Mouse (Mus musculus): Measurements from ENCODE around the gene RPS10-NUDT3. TPM values are rescaled to one million over a fixed set of nuclear protein-coding genes. Genes with fewer than 3 reads are reported as not detected.
A peak's percentile ranks its signal among the peaks of the same experiment; 100 is the strongest.

Gene RPS10-NUDT3
- polyA plus RNA-seq, 1 experiment = 0.16 TPM

- 38% methylated on average over 6 of the region's 6 CpGs for WGBS
- H3K4me1 ChIP-seq (ENCODE audit: control insufficient read depth, insufficient read depth, low read length) = peaks cover 60% of the 10 kb centered on the region
- H3K27ac ChIP-seq (ENCODE audit: insufficient read depth, low read length) = no peak overlapping the region
- no peak for DNase-seq
- no peaks in the 10 kb centered on the region for H3K27me3 ChIP-seq (ENCODE audit: control insufficient read depth, insufficient read depth, low read length)
- TF ChIP-seq CTCF (IDR thresholded peaks at IDR 0.05; ENCODE audit: borderline replicate concordance, insufficient read depth, low read depth, low read length) = 0 out of 2 replicates have a peak, but pooled peaks have one; percentile 0
- TF ChIP-seq POLR2A (IDR thresholded peaks at IDR 0.05; ENCODE audit: borderline replicate concordance, insufficient read depth, low read length) = no peak
- no peak overlapping the region for H3K4me3 ChIP-seq (replicated peaks; ENCODE audit: insufficient read depth, low read depth, low read length)
Measured at GRCm38 (mm10) chr17:27577468-27577867, 57.6 kb downstream of the RPS10-NUDT3 start.

DNA sequence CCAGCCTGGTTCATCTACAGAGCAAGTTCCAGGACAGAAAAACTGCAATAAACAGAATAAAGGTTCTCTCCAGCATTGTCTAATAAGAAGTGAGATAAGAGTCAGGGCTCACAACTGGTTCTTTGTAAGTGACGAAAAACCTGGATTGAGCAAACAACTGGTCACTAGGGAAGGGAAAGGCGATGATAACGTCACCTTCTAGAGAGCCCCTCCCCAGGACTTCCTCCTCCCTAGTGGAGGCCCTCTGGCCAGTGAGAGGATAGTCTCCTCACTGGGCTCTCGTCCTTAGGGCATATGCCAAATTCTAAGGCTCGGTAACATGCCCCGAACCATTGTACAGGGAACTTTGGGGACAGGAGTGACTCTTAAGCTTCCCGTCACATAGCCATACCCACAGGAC, 59.0 kb downstream of the RPS10-NUDT3 start:
- Histone ChIP-seq H3K4me1 (ENCODE audit: control insufficient read depth, insufficient read depth, low read length) (peaks cover 56% of the 10 kb centered on the region), H3K27ac (ENCODE audit: insufficient read depth, low read length) (no peak overlapping the region), H3K4me3 (replicated peaks; ENCODE audit: insufficient read depth, low read depth, low read length) (no peak overlapping the region), H3K27me3 (ENCODE audit: control insufficient read depth, insufficient read depth, low read length) (no peaks in the 10 kb centered on the region)
- DNase-seq = no peak
- TF ChIP-seq POLR2A (IDR thresholded peaks at IDR 0.05; ENCODE audit: borderline replicate concordance, insufficient read depth, low read length) (no peak), CTCF (IDR thresholded peaks at IDR 0.05; ENCODE audit: borderline replicate concordance, insufficient read depth, low read depth, low read length) (no peak)
- 75% methylated on average over 7 of the region's 7 CpGs for WGBS

GRCm38 (mm10) chr17:27575116-27575776, 59.8 kb downstream of the RPS10-NUDT3 start:
- Histone ChIP-seq H3K27me3 (ENCODE audit: control insufficient read depth, insufficient read depth, low read length) (no peaks in the 10 kb centered on the region), H3K4me1 (ENCODE audit: control insufficient read depth, insufficient read depth, low read length) (peaks cover 48% of the 10 kb centered on the region), H3K4me3 (replicated peaks; ENCODE audit: insufficient read depth, low read depth, low read length) (no peak overlapping the region), H3K27ac (ENCODE audit: insufficient read depth, low read length) (peak overlapping the region; percentile 37)
- no peak for TF ChIP-seq POLR2A (IDR thresholded peaks at IDR 0.05; ENCODE audit: borderline replicate concordance, insufficient read depth, low read length)
- TF ChIP-seq CTCF (IDR thresholded peaks at IDR 0.05; ENCODE audit: borderline replicate concordance, insufficient read depth, low read depth, low read length) = no peak
- peak in 1 of 2 experiments; percentile 33 for DNase-seq
- WGBS = 16% methylated on average over 10 of the region's 10 CpGs

DNA sequence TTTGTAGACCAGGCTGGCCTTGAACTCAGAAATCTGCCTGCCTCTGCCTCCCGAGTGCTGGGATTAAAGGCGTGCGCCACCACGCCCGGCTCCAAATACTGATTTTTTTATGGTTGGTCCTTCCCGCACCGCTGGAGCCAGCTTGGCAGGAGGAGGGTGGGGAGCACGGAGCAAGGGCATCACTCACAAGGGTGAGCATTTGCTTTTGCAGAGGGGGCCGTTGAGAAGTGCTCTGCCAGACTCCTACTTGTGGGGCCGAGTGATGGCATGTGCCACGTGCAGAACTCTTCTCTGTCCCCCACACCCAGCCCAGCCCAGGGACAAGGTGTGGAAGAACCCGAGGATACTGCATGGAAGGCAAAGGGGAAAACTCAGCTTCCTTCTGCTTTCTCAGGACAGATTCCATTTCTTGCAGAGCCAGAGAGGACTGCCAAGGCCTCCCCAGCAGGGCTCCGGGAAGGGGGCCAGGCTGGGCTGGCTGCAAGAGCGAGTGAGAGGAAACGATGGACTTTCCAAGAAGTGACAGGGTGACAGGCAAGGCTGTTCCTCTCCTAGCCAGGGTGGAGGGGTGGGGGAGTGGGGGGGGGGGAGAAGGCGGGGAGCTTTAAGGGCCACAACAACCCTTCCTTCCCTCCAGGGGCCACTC, 60.4 kb downstream of the RPS10-NUDT3 start:
- TF ChIP-seq CTCF (IDR thresholded peaks at IDR 0.05; ENCODE audit: borderline replicate concordance, insufficient read depth, low read depth, low read length) (no peak), POLR2A (IDR thresholded peaks at IDR 0.05; ENCODE audit: borderline replicate concordance, insufficient read depth, low read length) (no peak)
- peak overlapping the region; percentile 79 for H3K27ac ChIP-seq (ENCODE audit: insufficient read depth, low read length)
- H3K4me3 ChIP-seq (replicated peaks; ENCODE audit: insufficient read depth, low read depth, low read length) = no peak overlapping the region
- H3K4me1 ChIP-seq (ENCODE audit: control insufficient read depth, insufficient read depth, low read length) = peaks cover 44% of the 10 kb centered on the region
- WGBS = 8% methylated on average over 16 of the region's 16 CpGs
- DNase-seq = peak; percentile 94 to 96
- no peaks in the 10 kb centered on the region for H3K27me3 ChIP-seq (ENCODE audit: control insufficient read depth, insufficient read depth, low read length)

DNA sequence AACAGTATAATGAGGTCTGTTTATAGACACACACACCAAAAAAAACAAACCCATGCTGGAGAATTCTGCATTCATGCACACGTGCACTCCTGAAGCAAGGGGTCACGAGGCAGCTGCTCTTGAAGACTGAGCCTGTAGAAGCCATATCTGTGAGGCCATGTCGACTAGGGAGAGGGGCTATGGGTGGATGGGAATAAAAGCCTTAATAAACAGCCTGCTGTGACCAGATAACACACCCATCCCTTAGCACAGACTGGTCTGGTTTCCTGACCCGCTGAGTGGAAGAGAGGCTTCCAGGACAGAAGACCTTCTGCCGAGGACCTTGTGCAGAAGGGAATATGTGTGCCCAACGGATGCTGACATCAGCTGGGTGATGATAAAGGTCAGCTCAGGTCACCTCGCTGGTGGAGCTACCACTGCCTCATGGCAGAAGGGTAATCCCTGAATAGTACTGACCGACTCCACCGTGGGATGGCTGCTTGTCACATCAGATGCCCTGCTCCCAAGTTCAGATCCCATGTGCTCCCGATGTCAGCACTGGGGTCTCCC, 61.2 kb downstream of the RPS10-NUDT3 start:
- peak in 1 of 2 experiments; percentile 32 for DNase-seq
- WGBS = 30% methylated on average over 10 of the region's 10 CpGs
- Histone ChIP-seq H3K4me3 (replicated peaks; ENCODE audit: insufficient read depth, low read depth, low read length) (no peak overlapping the region), H3K4me1 (ENCODE audit: control insufficient read depth, insufficient read depth, low read length) (peaks cover 36% of the 10 kb centered on the region), H3K27ac (ENCODE audit: insufficient read depth, low read length) (no peak overlapping the region), H3K27me3 (ENCODE audit: control insufficient read depth, insufficient read depth, low read length) (no peaks in the 10 kb centered on the region)
- no peak for TF ChIP-seq CTCF (IDR thresholded peaks at IDR 0.05; ENCODE audit: borderline replicate concordance, insufficient read depth, low read depth, low read length)
- TF ChIP-seq POLR2A (IDR thresholded peaks at IDR 0.05; ENCODE audit: borderline replicate concordance, insufficient read depth, low read length) = no peak

DNA sequence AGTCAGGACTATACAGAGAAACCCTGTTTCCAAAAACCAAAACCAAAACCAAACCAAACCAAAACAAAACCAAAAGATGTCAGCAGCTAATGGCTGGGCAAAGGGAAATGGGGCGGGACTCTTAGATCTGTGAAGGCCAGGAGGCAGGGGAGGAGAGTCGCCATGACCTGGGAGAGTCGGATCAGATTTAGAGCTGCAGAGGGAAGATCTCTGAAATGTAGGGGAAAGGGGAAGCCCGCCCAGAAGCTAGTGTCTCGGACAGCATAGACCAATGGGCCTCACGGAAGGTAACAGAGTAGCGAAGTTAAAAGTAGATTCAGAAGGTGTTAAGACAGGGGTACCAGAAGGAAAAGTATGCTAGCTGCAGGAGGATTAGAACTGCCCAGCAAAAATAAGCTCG, 63.7 kb downstream of the RPS10-NUDT3 start:
- TF ChIP-seq POLR2A (IDR thresholded peaks at IDR 0.05; ENCODE audit: borderline replicate concordance, insufficient read depth, low read length) = no peak
- no peak for TF ChIP-seq CTCF (IDR thresholded peaks at IDR 0.05; ENCODE audit: borderline replicate concordance, insufficient read depth, low read depth, low read length)

DNA sequence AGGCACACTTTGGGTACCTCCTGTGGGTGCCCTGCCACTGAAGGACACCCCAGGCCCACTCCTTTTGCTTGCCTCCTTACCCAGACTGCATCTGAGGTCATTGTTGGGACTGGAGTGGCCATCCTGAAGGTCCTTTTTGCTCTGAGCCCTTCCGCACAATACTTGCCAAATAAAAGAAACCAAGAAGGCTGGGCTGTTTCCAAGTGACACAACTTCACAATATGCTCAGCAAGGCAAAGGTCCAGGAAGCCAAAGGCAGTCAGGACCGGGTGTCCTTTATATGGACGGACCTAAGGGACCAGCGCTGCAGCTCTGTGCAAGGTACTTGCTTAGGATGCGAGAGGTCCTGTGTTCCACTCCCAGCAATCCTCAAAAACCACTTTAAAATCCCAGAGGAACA, 66.8 kb downstream of the RPS10-NUDT3 start:
- Histone ChIP-seq H3K4me3 (replicated peaks; ENCODE audit: insufficient read depth, low read depth, low read length) (no peak overlapping the region), H3K27ac (ENCODE audit: insufficient read depth, low read length) (peak overlapping the region; percentile 49; the same call in 1 of the 2 replicates), H3K4me1 (ENCODE audit: control insufficient read depth, insufficient read depth, low read length) (peaks cover 23% of the 10 kb centered on the region), H3K27me3 (ENCODE audit: control insufficient read depth, insufficient read depth, low read length) (no peaks in the 10 kb centered on the region)
- TF ChIP-seq CTCF (IDR thresholded peaks at IDR 0.05; ENCODE audit: borderline replicate concordance, insufficient read depth, low read depth, low read length) = no peak
- TF ChIP-seq POLR2A (IDR thresholded peaks at IDR 0.05; ENCODE audit: borderline replicate concordance, insufficient read depth, low read length) = no peak
- WGBS = 20% methylated on average over 5 of the region's 5 CpGs
- DNase-seq = peak; percentile 45 to 73

More for the DNA sequence above, 63.7 kb downstream of the RPS10-NUDT3 start:
- Histone ChIP-seq H3K27me3 (ENCODE audit: control insufficient read depth, insufficient read depth, low read length) (no peaks in the 10 kb centered on the region), H3K27ac (ENCODE audit: insufficient read depth, low read length) (no peak overlapping the region), H3K4me1 (ENCODE audit: control insufficient read depth, insufficient read depth, low read length) (peaks cover 28% of the 10 kb centered on the region), H3K4me3 (replicated peaks; ENCODE audit: insufficient read depth, low read depth, low read length) (no peak overlapping the region)
- no peak for DNase-seq
- 86% methylated on average over 8 of the region's 8 CpGs for WGBS

GRCm38 (mm10) chr17:27565942-27566267, 69.1 kb downstream of the RPS10-NUDT3 start:
- 0% methylated on average over 13 of the region's 13 CpGs for WGBS
- Histone ChIP-seq H3K27me3 (ENCODE audit: control insufficient read depth, insufficient read depth, low read length) (no peaks in the 10 kb centered on the region), H3K27ac (ENCODE audit: insufficient read depth, low read length) (peak overlapping the region; percentile 91), H3K4me1 (ENCODE audit: control insufficient read depth, insufficient read depth, low read length) (peaks cover 26% of the 10 kb centered on the region), H3K4me3 (replicated peaks; ENCODE audit: insufficient read depth, low read depth, low read length) (peak overlapping the region; percentile 84)
- TF ChIP-seq POLR2A (IDR thresholded peaks at IDR 0.05; ENCODE audit: borderline replicate concordance, insufficient read depth, low read length) (no peak; the same call in 1 of the 2 replicates), CTCF (IDR thresholded peaks at IDR 0.05; ENCODE audit: borderline replicate concordance, insufficient read depth, low read depth, low read length) (no peak)
- no peak for DNase-seq
